In genomic region chr8:103281801-103282200, GRCm38 (mm10) we compare ENCODE assay signal across 17 mouse cellular contexts.
"Had no signal": no experiment of that assay in that cellular context is flagged by ENCODE, and none has a peak within 500 bp of the region (broad histone marks: within the 10 kb centered on the region; RNA-seq: fewer than 3 reads in every experiment).

No protein-coding gene starts in this region.

- H3K4me2 ChIP-seq: liver, embryonic 13.5 days; midbrain, embryonic 13.5 days had no signal

- H3K27me3 ChIP-seq: liver, embryonic 13.5 days; megakaryocyte, embryonic 14.5 days; midbrain, embryonic 13.5 days had no signal

- DNase-seq: kidney, adult 18-20 months; kidney, adult 9 months; kidney, postnatal 25 days; layer of hippocampus, postnatal 36 days; liver, embryonic 13.5 days; lung, adult 2 months; lung, postnatal 10 days; lung, postnatal 36 days; thymus, adult 2 months; thymus, postnatal 14 days; thymus, postnatal 4 days had no signal

- H3K4me1 ChIP-seq: liver, embryonic 13.5 days; megakaryocyte, embryonic 14.5 days; midbrain, embryonic 10.5 days; midbrain, embryonic 13.5 days had no signal

- H3K9me3 ChIP-seq: liver, embryonic 13.5 days; midbrain, embryonic 10.5 days; midbrain, embryonic 13.5 days had no signal

- H3K9ac ChIP-seq: liver, embryonic 13.5 days; midbrain, embryonic 13.5 days had no signal

- H3K36me3 ChIP-seq: liver, embryonic 13.5 days; midbrain, embryonic 10.5 days; midbrain, embryonic 13.5 days had no signal

- H3K27ac ChIP-seq: left cerebral cortex, adult 2 months; liver, embryonic 13.5 days; midbrain, embryonic 10.5 days; midbrain, embryonic 13.5 days; stomach, postnatal 0 days had no signal

- H3K4me3 ChIP-seq: left cerebral cortex, adult 2 months; liver, embryonic 13.5 days; megakaryocyte, embryonic 14.5 days; midbrain, embryonic 10.5 days; midbrain, embryonic 13.5 days had no signal

- ATAC-seq: midbrain, embryonic 13.5 days; midbrain, embryonic 16.5 days had no signal
